Mouse (Mus musculus): ENCODE measurements around the gene Olfr535.

DNA sequence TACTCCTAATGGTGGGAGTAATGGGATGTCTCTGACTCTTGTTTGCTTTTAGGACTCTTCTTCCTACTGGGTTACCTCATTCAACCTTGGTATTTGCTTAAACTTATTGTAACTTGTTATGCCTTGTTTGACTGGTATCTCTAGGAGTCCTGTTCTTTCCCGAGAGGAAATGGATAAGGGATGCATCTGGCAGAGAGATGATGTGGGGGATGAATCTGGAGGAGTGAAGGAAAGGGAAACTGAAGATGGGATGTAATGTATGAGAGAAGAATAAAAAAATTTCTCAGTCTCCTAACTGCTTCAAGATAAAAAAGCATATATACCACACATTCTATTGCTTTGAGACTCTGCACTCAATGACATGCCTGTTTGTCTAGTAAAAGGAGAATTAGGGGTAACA, 6.1 kb upstream of the Olfr535 start:
- TF ChIP-seq CTCF (IDR thresholded peaks at IDR 0.05; ENCODE audit: low read depth, low read length) (no peak), POLR2AphosphoS5 (IDR thresholded peaks at IDR 0.05; ENCODE audit: insufficient replicate concordance, low read depth, low read length) (no peak), GATA1 (IDR thresholded peaks at IDR 0.05; ENCODE audit: borderline replicate concordance, low read length) (no peak)

Measured in G1E (cell line).